Mouse (Mus musculus): Measurements from ENCODE around the gene Parvg.
"Not testable (repeated sequence)": the region's sequence is repeated elsewhere in the genome, so short reads cannot be mapped to it uniquely, and the experiment has no call there.

Parvg gene

DNA sequence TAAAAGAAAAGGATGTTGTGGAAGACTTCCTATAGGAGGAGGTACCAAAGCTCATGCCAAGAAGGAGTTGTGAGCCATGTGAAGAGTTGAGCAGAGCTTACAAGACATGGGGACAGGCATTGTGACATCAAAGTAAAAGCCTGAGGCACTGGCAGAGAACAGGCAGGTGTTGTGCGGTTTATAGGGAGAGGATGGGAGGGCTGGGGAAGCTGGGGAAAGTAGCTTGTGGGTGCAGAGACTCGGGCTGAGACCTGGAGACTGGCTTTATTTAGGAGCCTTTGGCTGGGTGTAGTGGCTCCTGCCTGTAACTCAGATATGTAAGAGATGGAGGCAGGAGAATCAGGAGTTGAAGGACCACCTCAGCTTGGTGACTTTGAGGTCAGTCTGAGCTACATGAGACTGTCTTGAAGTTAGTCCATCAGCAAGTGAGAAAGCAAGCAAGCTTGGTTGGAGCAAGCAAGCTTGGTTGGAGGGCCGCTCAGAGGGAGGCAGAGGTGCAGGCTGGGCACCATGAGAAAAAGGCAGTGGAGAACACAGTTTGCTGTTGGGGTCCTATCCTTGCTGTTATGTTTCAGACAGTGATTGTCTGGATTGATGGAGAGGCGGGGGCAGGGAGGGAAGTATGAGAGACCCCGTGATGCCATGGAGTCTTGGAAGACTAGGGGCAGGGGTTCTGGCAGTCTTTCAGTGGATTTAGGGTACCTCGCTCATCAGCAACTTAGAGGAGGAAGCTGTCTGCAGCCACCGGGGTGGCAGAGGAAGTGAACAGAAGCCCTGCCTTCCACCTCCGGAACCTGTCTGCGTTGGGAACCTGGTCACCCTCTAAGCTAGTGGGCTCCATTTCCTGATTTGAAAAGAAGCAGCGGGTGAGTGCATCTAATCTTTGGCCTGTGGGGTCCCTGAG, at the start of gene Parvg:
TSS of gene Parvg (plus strand) at position 61 of the 904 bp plus-strand sequence.
- no peak for DNase-seq (ENCODE audit: low spot score in 2 of 2)

DNA sequence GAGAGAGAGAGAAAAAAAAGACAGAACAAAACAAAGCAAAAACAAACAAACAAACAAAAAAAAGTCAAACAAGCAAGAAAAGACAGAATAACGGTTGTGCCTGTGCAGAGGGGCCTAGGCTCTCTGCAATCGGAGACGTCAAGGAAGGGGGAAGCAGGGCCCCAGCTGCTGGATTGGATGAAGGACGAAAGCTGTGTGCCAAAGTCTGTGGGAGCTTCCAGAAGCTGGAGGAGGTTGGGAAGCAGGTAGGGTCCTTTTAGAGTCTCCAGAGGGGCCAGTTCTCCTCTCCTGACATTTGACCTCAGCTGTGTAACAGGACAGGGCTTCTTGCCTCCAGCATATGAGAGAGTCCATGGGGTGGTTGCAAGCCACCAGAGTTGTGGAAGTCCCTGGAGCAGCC, 47.8 kb upstream of the Parvg start:
- DNase-seq (ENCODE audit: low spot score in 2 of 2), result no peak

DNA sequence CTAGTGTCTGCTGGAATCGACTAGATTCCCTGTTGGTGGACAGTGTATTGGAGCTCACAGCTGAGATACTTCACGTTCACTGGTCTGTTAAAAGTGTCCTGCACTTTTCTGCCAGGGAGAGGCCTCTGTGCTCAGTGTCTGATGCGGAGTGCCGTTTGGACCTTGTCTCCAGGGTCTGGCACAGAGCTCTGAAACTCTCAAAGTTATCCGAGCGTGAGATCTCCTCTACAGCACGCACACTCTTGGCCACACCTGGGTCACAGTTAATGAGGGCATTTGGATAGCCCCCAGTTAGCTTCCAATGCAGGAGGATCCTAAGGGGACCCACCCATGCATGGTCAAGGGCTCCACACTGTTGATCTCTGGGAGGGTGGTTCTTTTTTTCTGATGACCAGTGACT, 45.7 kb upstream of the Parvg start:
- DNase-seq (ENCODE audit: low spot score in 2 of 2), result no peak

DNA sequence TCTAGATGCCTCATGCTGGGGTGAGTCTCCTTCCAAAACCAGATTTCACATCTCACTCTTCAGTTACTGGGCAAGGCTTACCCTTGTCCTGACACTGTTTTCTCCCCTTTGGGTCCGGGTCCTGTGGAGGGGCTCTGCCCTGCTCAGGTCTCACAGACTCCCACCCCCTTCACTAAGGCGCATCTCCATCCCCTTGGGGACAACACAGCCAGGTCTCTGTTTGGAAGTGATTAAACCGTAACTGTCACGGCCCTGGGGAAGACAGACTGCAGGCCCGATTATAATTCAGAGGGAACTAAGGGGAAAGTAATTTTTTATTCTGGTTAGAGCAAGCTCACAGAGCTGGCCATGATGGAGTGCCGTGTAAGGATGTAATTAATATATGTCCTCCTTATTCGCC, 45.2 kb upstream of the Parvg start:
- no peak for DNase-seq (ENCODE audit: low spot score in 2 of 2)

DNA sequence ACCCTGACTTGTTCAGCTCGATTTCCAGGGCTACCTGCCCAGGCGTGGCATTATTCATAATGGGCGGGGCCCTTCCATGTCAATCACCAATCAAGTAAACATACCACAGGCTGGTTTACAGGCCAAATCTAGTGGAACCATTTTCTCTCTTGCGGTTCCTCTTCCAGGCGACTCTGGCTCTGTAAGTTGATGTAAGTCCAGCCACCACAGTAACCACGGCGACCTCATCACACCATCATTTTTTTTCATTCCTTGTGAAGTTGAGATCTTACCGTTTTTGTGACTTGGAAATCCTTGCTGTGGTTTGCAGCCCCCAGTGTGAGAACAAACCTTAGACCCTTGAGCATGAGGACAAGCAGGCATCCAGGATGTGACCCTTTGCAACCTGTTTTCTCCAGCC, 43.5 kb upstream of the Parvg start:
- DNase-seq (ENCODE audit: low spot score in 2 of 2), result no peak

DNA sequence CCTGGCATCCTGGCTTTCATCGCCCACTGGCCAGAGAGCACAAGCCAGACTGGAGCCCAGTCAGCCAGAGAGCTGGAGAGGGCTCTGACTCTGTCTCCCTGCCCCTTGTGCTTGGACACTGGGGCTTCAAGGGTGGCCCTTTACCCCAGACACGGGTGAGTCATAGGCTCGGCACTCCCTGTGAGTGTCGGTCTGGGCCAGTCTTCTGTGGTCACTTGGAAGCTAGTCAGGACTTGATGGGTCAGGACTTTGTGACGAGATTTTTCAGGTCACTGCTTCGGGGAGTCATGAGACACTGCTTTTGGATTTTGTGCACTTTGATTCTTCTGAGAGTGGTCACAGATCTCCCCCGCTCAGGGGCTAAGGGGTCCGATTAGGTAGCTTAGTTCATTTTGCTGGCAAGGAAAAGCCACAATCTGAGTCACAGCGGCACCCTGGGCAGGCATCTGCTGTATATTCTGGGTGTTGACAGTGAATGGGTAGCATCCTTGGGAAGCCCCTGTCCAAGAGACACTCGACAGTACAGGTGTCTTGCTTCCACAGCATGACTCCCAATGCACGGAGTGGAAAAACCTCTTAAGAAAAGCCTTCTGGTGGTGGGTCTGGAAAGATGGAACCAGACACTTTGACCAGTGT, 43.0 kb upstream of the Parvg start:
- no peak for DNase-seq (ENCODE audit: low spot score in 2 of 2)

DNA sequence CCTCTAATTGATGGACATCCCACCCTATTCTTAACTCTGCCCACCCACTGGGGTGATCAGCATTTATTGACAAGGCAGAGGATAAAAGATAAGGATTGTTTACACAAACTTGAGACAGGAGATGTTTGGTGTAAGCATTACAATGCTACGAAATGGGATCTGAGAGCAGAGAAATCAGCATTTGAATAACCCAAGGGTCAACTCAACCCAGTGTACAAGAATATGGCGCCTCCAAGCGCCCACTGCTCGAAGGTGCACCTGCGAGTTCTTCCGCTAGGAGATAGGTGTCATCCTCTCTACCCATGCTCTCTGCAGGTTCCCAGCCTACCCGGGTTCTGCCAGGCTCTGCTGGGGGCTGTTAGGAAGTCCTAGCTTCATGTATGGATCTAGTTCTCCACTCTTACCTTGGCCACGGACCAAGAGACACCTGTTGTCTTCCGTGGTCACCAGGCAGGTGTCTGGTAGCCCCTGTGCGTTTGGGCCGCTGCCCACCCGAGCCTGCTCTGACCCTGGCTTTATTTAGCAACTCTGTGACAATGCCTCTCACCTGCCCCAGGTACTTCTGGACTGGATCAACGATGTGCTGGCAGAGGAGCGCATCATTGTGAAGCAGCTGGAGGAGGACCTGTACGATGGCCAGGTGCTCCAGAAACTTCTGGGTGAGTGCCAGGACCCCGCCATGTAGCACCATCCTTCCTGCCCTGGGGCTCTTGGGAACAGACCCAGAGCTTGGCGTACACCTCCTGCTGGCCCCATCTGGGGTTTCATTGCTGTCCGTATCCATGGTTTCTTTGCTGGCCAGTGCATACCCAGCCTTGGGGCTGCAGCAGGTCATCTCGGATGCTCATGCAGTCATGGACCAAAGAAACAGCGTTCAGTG, 41.4 kb upstream of the Parvg start:
- no peak for DNase-seq (ENCODE audit: low spot score in 2 of 2)

DNA sequence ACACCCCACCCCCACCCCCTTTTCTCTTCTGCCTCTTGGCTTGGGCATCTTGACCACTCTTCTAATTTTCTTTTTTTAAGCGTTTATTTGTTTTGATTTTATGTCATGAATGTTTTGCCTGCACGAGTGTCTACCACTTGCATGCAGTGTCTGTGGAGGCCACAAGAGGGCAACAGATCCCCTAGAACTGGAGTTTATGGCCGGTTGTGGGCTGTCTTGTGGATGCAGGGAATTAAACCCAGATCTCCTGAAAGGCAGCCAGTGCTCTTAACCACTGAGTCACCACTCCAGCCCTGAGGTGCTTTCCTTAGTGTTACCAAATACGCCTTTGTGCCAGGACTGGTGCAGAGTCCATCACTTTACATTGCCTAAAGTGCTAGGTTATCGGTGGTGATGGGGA, 39.8 kb upstream of the Parvg start:
- no peak for DNase-seq (ENCODE audit: low spot score in 2 of 2)

DNA sequence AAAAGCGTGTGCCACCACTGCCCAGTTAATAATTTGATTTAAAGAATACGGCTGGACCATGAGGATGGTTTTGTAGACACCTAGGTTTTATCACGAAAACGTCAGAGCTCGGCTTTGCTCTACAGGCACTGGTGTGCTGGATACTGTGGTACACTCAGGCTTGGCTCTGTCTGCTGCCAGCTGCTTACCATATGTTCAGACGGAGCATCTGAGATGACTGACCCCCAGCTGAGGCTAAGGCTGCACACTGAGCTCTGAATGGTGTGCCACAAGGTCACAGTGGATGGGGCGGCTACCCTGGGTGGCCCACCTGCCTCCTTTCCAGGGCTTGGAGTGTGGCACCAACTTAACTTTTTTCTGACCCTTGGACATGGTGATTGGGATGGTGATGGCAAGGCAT, 38.4 kb upstream of the Parvg start:
- no peak for DNase-seq (ENCODE audit: low spot score in 2 of 2)

DNA sequence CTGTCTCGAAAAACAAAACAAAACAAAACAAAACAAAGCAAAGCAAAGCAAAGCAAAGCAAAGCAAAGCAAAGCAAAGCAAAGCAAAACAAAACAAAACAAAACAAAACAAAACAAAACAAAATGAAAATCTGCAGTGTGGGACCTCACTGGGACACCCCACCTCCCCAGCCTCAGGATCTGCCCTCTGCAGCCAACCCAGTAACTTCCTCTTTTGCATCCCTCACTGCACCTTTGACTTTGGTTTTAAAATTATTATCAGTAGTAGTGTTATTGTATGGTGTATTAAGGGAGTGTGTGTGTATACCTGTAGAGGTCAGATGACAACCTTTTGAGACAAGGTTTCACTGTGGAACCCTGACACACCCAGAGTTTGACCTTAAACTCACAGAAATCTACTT, 34.9 kb upstream of the Parvg start:
- not testable (repeated sequence) for DNase-seq (ENCODE audit: low spot score in 2 of 2)

DNA sequence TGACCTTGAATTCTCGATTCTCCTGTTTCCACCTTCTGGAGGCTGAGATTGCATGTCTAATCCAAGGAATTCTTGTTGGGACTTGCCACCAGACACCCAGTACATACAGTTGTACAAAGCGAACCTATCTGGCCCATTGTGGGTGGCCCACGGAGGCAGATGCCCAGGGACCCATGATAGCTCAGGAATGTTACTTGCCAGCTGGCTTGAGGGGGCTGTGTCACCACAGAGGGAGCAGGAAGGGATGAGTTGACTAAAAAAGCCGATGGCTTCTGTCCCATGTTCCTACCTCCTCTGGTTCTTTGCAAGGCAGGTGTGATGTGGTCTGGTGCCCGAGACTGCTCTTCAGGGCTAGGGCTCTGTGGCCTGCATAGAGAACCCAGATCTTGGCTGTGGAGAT, 32.7 kb upstream of the Parvg start:
- DNase-seq (ENCODE audit: low spot score in 2 of 2), result no peak

DNA sequence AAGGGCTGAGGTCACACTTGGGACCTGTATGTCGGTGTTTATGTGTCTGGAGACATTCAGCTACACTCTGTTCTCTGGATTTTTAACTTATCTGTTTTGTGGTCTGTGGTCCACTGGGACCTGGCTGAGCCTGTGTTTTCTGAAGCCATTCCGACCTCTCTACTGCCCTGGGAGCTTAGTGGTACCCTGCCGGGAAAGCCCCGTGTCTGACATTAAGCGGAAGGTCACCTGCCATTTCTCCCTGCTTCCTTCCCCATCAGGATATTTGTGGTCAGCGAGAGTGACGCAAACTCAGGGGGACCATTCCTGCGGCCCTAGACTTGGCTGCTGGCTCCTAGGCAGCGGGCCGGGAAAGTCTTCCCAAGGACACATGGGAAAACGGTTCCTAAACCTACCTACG, 30.2 kb upstream of the Parvg start:
- DNase-seq (ENCODE audit: low spot score in 2 of 2), result no peak

DNA sequence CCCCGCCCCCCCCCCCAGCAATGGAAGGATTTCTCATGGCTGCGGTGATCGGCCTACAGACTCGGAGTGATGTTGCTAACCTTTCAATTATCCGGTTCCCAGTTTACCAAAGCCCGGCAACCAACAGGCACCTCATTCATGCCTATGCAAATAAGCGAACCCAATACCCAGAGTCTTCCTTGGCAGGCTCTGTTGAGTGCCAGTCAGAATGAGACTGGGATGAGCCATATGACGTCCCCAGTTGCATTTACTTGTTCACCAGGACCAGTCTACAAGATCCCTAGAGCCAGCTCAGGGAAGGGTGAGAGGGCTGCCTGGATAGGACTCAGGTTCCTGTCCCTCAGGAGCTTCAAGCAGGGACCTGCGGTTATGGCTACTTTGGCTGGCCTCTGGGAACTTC, 29.4 kb upstream of the Parvg start:
- no peak for DNase-seq (ENCODE audit: low spot score in 2 of 2)

DNA sequence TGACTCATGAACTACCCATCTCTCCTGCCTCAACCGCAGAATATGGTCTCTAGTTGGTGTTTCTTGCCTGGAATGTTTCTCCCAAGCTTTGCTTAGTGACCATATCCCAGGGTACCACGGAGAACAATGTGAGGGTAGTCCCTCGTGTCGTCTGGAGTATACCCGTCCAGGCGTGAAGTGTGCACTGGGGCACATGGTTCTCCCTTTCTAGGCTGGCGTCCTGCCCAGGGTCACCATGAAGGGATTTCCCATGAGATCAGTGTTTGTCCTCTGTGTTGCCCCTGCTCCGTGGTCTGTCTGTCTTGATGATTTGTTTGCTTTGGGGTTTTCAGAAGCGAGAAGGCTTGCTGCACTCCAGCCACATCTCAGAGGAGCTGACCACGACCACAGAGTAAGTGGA, 28.6 kb upstream of the Parvg start:
- DNase-seq (ENCODE audit: low spot score in 2 of 2), result no peak

DNA sequence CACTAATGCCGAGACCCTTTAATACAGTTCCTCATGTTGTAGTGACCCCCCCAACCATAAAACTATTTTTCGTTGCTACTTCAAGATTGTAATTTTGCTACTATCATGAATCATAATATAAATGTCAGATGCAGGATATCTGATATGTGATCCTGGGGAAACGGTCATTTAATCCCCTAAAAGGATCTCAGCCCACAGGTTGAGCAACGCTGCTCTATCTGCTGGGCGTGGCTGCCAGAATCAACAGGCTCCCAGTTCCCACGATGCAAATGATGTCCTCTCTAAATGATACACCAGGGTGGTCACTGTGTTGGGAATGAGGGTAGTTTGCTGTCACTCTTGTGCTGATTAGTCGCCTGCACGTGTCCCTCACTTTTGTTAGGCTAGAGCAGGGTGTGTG, 26.4 kb upstream of the Parvg start:
- no peak for DNase-seq (ENCODE audit: low spot score in 2 of 2)

DNA sequence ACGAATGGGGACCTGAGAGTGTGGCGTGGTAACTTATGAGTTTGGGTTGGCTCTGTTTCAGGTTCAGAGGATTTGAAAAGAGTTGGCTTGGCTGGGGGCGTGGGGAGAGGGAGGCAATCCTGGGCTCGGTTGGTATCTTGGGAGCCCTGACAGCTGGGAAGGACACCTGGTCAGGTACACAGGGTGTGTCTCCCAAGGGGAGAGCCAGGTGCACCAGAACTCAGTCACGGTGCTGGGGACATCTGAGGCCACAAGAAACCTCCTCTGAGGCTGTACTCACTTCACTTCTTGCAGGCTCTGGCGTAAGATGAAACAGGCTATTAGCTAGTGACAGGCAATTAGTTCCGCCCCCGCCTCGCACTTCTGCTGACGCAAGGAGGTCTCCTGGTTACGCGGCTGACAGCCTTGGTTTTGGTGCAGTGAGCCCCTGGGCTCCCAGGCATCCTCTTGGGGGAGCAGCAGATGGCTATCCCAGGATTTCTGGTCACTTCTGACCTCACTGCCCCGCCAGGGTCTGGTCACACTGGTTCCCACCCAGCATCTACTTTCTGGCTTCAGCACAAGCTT, 24.9 kb upstream of the Parvg start:
- no peak for DNase-seq (ENCODE audit: low spot score in 2 of 2)

DNA sequence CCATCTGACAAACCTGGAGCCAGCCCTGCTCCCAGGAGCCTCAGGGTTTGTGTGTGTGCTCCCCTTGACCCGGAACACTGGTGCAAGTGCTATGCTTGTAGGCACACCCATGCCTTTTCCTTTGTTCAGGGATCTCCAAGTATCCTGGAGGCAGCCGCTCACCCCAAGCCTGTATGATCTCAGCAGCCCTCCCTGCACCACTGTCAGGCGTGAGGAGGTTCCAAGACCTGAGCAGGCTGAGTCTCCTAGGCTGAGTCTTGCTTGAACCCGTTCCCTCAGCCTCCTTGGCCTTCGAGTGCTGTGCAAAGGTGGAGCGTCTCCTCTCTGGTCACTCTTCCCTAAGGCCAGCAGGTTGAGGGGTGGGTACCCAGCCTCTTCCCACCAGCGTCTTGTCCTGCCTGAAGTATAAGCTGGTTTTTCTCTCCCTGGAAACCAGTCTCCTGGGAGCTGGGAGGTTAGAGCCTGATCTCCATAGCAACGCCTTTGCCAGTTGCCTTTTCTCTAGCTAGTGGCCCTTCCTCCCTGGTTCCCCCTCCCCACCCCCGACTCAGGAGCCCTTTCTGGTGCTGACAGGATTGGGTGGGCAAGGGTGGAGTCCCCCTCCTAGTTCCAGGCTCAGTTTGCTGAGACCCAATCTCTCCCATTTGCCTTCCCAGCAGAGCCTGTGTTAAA, 24.0 kb upstream of the Parvg start:
- DNase-seq (ENCODE audit: low spot score in 2 of 2), result no peak

DNA sequence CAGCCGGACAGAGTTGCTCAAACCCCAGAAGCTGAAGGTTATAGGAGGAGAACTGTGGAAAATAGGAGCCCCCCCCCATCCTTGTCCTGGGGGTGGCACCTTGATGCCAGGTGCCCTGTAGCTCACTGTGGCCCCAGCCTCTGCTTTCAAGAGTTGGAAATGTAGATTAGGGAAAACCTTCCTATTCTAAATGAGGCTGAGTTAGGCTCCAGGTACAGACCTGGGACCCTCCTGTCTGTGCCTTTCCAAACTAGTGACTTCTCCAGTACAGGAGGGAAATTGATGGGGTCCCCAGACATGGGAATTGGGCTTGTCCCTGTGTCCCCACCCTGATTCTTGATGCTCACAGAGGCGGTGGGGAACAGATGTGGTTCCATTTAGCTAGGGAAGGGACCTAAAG, 23.2 kb upstream of the Parvg start:
- DNase-seq (ENCODE audit: low spot score in 2 of 2), result no peak

DNA sequence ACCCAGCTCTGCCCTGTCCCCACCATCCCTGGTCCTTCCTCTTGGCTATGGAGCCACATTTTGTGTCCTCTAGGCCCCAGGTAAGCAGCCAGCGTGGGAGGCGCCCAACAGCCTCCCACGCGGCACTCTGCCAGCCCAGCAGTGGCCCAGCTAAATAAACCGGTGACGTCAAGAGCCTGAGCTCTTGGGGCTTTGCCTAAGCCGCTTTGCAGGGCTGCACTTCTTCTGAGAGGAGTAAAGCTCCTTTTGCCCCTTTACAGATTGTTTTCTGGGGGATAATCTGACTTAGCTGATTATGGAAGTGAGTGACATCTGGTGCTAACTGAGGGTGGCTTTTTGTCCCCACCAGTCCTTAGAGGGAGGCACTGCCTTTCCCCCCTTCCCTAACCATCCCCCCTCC, 22.8 kb upstream of the Parvg start:
- DNase-seq (ENCODE audit: low spot score in 2 of 2), result peak in 1 of 2 experiments; percentile 45

DNA sequence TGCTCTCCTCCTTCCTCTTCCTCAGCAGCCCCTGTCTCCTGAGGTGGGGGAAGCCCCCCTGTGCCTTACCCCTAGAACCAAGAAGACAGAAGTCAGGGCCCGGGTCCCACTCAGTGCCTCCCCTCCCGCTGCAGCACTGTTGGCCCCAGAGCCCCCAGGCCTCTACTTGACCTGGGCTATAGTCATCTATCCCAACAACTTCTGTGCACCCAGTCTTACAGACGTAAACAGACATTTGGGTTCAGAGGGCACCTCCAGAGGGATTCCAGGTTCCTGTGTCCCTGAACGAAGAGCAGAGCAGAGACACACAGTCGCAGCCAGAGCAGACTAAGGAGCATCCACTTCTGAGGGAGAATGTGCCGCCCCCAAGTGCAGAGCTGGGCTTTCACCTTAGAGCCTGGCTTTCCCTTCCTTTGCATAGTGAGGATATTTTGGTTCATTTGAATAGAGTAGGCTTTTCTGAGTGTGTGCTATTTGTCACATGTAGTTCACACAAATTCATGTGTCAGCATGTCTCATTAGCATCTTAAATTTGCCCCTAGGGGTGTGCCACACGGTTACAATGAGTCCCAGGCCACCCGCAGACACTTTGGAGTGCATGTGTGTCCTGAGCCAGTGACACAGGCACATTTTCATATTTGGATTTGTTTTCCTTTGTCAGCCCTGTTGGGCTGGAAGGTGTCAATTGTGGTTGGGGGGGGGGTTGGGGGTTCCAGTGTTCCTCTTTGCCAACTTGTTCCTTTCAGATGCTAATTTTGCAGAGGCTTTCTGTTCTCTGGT, 22.0 kb upstream of the Parvg start:
- DNase-seq (ENCODE audit: low spot score in 2 of 2), result no peak

DNA sequence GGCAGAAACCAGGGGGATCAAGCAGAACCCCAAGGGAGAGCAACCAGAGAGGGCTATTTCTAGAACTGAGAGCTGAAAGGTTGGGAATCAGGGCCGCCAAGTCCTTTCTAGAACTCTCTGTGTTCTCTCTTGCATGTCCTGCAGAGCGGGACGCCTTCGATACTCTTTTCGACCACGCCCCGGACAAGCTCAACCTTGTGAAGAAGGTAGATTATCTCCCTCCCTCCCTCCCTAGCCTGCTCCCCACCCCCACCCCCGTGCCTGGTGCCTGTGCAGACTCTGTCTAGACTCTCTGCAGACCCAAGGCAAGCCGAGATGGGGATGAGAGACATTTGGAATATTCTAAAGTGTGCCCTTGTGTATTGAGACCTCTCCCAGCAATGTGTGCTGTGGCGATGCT, 20.6 kb upstream of the Parvg start:
- DNase-seq (ENCODE audit: low spot score in 2 of 2), result no peak
